Mouse (Mus musculus): ENCODE data around the gene Hfe.
"Not testable (repeated sequence)": the region's sequence is repeated elsewhere in the genome, so short reads cannot be mapped to it uniquely, and the experiment has no call there.

Gene Hfe

DNA sequence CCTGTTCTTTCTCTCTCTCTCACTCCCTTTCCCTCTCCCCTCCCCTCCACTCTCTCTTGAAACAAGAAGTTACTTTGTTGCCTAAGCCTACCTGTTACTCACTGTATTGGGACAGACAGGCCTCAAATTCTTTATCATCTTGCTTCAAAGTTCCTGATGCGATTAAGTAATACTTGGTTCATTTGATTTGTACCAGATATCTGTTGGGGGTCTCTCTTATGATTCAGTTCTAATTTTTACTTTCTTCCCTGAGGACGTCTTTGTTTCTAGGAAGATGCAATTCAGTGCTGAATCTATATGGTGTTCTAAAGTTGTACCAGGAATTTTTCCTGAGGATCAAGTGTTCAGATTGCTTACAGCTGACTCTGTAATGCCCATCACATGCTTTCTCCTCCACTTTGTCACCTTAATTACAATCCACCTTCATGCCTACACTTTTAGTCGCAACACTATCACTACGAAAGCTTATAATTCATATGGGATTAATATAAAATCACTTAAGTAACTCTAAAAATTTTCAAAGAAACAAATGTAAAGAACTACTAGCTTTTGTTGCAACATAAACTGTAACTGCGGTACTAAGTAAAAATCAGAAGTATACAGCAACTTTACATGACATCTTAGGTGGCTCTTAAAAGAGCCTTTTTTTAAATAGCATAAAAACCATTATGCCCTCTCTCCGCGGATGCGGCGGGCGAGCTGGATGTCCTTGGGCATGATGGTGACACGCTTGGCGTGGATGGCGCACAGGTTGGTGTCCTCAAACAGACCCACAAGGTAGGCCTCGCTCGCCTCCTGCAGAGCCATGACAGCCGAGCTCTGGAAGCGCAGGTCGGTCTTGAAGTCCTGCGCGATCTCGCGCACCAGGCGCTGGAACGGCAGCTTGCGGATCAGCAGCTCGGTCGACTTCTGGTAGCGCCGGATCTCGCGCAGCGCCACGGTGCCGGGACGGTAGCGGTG lies 34.0 kb upstream of the Hfe start:
- DNase-seq (ENCODE audit: low spot score in 2 of 2) = no peak

GRCm38 (mm10) chr13:23743963-23744362 lies 33.3 kb upstream of the Hfe start:
- no peak for DNase-seq (ENCODE audit: low spot score in 2 of 2)

DNA sequence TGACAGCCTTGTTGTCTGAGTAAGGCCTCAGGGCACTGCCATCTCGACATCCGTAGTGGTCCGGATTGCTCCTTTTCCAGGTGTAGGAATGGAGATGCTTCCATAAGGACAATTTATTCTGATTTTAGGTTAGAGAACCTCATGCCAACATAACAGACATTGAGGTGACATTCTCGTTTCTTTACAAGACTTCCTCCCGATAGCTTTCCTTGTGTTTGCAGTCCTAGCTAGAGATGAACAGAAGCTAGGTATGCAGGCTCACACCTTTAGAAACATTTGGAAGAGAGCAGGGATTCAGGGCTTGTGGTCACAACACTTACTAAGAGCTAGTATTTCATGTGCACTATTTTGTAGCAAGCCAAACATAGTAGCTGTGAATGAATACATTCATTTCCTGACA lies 32.6 kb upstream of the Hfe start:
- DNase-seq (ENCODE audit: low spot score in 2 of 2) = no peak

- no peak for DNase-seq (ENCODE audit: low spot score in 2 of 2)
Measured at GRCm38 (mm10) chr13:23742007-23742406, 31.4 kb upstream of the Hfe start.

DNA sequence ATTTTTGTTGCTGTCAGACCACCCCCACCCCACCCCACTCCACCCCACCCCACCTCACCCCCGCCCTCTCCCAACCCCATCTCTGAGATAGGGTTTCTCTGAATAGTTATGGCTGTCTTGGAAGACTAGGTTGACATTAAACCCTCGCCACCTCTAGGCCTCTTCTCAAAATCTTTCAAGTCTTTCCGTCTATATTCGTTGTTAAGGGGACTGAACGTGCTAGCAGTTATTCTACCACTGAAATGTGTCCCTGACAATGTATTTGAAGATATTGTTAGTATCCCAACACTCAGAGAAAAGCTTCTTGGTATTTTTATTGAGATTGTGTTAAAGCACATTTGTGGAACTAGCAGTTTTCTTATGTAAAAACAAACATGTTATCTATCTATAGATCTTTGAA lies 30.3 kb upstream of the Hfe start:
- no peak for DNase-seq (ENCODE audit: low spot score in 2 of 2)

DNA sequence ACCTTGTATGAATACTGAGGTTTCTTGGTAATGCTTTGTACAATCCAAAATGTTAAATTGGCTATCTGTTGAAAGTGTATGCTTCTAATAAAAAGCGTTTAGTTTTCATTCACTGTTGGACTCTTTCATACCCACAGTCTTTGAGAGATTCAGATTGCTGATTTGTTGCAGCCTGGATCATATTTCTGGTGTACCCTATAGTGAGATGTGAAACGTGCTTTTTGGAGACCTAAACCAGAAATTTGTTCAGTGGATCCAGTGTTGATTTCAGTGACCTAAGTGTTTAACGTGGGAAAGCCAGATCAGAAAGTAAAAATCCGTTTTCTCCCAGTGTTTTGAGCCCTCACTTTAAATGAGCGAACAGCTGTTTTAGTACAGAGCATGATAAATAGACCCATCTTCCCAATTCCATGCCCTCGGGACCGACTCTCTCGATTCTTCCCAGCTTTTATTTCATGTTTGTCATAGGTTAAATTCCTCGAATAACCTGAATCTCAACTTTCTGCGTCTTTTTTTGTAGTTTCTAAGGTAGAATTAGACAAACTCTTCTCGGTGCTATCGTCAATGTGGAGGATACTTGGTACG lies 29.7 kb upstream of the Hfe start:
- DNase-seq (ENCODE audit: low spot score in 2 of 2) = no peak

- DNase-seq (ENCODE audit: low spot score in 2 of 2) = no peak
Measured at GRCm38 (mm10) chr13:23739922-23740252, 29.2 kb upstream of the Hfe start.

DNA sequence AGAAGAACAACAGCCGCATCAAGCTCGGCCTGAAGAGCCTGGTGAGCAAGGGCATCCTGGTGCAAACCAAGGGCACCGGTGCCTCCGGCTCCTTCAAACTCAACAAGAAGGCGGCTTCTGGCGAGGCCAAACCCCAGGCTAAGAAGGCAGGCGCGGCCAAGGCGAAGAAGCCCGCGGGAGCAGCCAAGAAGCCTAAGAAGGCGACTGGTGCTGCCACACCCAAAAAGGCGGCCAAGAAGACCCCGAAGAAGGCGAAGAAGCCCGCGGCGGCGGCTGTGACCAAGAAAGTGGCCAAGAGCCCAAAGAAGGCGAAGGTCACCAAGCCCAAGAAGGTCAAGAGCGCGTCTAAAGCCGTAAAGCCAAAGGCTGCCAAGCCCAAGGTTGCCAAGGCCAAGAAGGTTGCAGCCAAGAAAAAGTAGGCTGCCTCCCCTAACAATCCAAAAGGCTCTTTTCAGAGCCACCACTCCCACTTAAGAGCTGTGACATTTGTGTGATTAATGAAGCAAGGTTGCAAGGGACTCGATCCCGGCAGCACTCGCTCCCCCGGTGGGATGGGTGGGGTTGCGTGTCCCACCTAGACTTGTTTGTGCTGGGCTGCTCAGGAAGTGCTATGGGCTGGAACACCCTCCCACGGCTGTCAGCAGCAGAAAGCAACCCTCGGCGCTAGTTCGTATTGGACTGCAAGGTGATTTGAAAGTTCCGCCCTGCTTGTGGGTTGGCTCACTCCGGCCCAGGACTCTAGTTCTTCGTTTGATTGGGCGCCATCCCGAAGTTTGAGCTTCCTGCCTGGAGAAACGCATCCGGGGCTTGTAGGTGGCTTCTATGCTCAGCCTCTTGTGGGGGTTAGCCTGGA lies 28.6 kb upstream of the Hfe start:
- DNase-seq (ENCODE audit: low spot score in 2 of 2) = peak; percentile 98 to 99

DNA sequence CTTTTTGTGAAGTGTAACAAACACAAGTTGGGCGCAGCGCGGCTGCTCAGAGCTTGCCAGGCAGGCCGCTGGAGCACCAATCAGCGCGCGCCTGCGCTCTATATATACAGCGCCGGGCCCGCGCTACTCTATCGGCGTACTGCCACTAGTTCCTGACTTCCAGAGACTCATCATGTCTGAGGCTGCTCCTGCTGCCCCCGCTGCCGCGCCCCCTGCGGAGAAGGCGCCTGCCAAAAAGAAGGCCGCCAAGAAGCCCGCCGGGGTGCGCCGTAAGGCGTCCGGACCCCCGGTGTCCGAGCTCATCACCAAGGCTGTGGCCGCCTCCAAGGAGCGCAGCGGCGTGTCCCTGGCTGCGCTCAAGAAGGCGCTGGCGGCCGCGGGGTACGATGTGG lies 28.0 kb upstream of the Hfe start, which contains the start of gene Hist1h1c:
Gene Hist1h1c, plus strand, starts transcription at position 132 of the 392 bp plus-strand sequence.
- peak; percentile 92 to 96 for DNase-seq (ENCODE audit: low spot score in 2 of 2)

DNA sequence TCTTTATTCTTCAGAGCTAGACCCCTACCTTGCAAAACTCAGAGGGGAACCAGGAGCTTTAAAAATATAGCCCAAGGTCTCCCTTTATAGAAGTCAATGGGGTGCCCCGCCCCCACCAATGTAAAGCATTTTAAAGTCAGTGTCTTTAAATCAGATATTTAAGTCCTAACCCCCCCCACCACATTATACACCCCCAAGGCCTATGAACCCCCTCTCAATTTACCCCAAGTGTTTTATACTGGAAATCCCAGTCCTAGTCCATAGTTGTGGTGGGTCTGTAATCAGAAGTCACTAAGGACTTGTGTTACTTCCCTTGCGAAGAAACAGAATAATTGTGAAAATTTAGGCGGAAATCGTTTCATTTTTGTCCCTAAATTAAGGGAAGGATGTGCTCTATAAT lies 27.4 kb upstream of the Hfe start:
- peak in 1 of 2 experiments; percentile 36 for DNase-seq (ENCODE audit: low spot score in 2 of 2)

DNA sequence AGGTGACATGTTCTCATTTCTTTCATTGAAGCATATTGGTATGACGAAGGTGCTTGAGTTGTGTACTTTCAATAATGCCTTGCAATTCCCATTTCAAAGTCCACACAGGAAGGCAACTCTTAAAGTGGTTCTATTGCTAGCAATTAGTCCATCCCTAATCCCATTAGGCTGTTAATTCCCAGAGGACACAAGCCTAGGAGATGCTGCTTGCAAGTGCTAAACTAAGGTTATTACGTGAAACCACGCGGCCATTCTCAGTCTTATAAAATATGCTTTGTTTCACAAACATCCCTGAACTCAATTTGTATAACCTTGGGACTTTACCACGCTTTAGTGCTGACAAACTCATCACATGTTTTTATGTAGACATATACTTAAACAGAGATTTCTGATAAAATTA lies 26.4 kb upstream of the Hfe start:
- no peak for DNase-seq (ENCODE audit: low spot score in 2 of 2)

GRCm38 (mm10) chr13:23732156-23732804 lies 21.6 kb upstream of the Hfe start:
- peak in 1 of 2 experiments; percentile 39 for DNase-seq (ENCODE audit: low spot score in 2 of 2)

GRCm38 (mm10) chr13:23730479-23730878 lies 19.8 kb upstream of the Hfe start:
- DNase-seq (ENCODE audit: low spot score in 2 of 2) = peak; percentile 27 to 55

- DNase-seq (ENCODE audit: low spot score in 2 of 2) = no peak
Measured at GRCm38 (mm10) chr13:23729706-23730105, 19.1 kb upstream of the Hfe start.

- DNase-seq (ENCODE audit: low spot score in 2 of 2) = peak; percentile 46 to 52
Measured at GRCm38 (mm10) chr13:23729192-23729525, 18.5 kb upstream of the Hfe start.

GRCm38 (mm10) chr13:23728472-23729191 lies 18.0 kb upstream of the Hfe start:
- DNase-seq (ENCODE audit: low spot score in 2 of 2) = peak in 1 of 2 experiments; percentile 25

GRCm38 (mm10) chr13:23725213-23725612 lies 14.6 kb upstream of the Hfe start:
- DNase-seq (ENCODE audit: low spot score in 2 of 2) = no peak

DNA sequence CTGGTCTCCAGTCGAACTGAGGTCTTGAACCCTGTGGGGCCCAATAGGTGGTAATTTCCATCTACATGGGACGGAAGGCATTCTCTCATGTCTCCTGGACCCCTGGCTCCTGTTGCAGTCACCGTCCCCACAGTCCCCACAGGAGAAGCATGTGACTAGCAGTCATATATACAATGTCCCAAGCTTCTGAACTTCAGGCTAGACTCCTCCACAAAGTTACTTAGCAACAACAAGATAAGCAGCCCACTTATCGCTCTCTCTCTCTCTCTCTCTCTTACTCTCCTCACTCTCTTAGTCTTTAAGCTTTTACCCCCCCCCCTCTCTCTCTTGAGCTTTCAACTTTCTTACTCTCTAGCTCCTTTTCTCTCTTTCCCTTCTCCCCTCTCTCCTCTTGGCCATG lies 13.6 kb upstream of the Hfe start:
- no peak for DNase-seq (ENCODE audit: low spot score in 2 of 2)

DNA sequence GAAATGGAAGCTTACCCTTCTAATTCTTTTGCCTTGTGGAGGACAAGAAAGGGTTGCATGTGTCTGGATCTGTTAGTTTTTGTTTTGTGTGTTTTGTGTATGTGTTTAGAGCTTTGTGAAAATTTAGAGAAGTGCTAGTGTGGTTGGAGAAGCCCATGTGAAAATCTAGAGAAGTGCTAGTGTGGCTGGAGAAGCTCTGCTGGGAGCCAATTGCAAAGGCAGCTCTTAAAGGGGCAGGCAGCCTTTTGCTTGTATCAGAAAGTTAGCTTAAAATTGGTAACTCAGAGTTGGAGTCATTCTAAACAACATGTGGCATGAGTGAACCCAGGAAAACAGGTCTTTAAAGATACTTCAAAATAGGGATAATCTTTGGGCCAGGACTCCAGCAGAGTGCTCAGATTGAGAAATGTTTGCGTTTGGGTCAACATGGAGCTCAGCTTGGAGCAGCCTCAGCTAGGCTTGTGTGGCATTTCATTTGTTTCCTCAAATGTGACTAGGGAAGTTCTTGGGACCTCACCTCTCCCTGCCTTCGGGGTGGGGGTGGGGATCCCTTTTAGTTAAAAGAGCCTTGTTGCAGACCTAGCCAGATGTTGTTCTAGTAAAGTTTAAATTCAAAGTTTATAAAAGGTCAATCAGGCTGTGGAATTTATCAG lies 7.1 kb upstream of the Hfe start:
- DNase-seq (ENCODE audit: low spot score in 2 of 2) = not testable (repeated sequence)

- no peak for DNase-seq (ENCODE audit: low spot score in 2 of 2)
Measured at GRCm38 (mm10) chr13:23717176-23717575, 6.5 kb upstream of the Hfe start.

Data from heart, adult 9 months (tissue).